Mouse (Mus musculus) forebrain, embryonic 16.5 days (tissue): ENCODE measurements around the gene Tldc2. TPM values are rescaled to one million over a fixed set of nuclear protein-coding genes. Genes with fewer than 3 reads are reported as not detected.
A peak's percentile ranks its signal among the peaks of the same experiment; 100 is the strongest.

Source experiments
- ATAC-seq: fragments of 200-750 bp; cut with Nextera tagmentation; 2 replicates; pipeline ENCODE4 v1.8.0; 2017; ENCODE audit warnings: mild to moderate bottlenecking, moderate library complexity
- H3K27ac ChIP-seq: fragments of 300-500 bp; sonication (generic); 2 replicates; pipeline ENCODE4 v1.5.1; 2014; ENCODE audit warnings: low read length, control low read depth
- H3K27me3 ChIP-seq: fragments of 300-500 bp; sonication (generic); replicated peaks from 2 replicates; pipeline ENCODE4 v1.6.1; 2014; ENCODE audit warnings: low read length; ENCODE audit not compliant: control insufficient read depth, insufficient read depth
- H3K36me3 ChIP-seq: fragments of 300-500 bp; sonication (generic); 2 replicates; pipeline ENCODE4 v1.6.1; 2014; ENCODE audit not compliant: control insufficient read depth, insufficient read depth
- H3K4me1 ChIP-seq: fragments of 300-500 bp; sonication (generic); replicated peaks from 2 replicates; pipeline ENCODE4 v1.6.1; 2014; ENCODE audit warnings: low read length; ENCODE audit not compliant: control insufficient read depth, insufficient read depth
- H3K4me2 ChIP-seq: fragments of 300-500 bp; sonication (generic); 2 replicates; pipeline ENCODE4 v1.6.1; 2014; ENCODE audit warnings: mild to moderate bottlenecking, low read length, control low read depth
- H3K4me3 ChIP-seq: fragments of 300-500 bp; sonication (generic); replicated peaks from 2 replicates; pipeline ENCODE4 v1.5.1; 2014; ENCODE audit warnings: mild to moderate bottlenecking, low read length, control low read depth
- H3K9ac ChIP-seq: fragments of 300-500 bp; sonication (generic); replicated peaks from 2 replicates; pipeline ENCODE4 v1.6.1; 2014; ENCODE audit warnings: low read depth, low read length, control low read depth
- H3K9me3 ChIP-seq: fragments of 300-500 bp; sonication (generic); 2 replicates; pipeline ENCODE4 v1.6.1; 2016; ENCODE audit warnings: low read length; ENCODE audit not compliant: control insufficient read depth
- WGBS: fragments of 180-500 bp; shearing (Covaris S2); extraction: QIAGEN DNeasy Blood & Tissue Kit; methylation state at CpG from one replicate; pipeline ENCODE4 v1.1.7; 2014; 5-methylcytosine and 5-hydroxymethylcytosine counted together
- polyA plus RNA-seq: library from polyadenylated mRNA; unstranded; fragments of >200 nt; fragmentation: Nextera tagmentation; extraction: Ambion mirVana; gene quantifications from 2 replicates; pipeline ENCODE4 v1.2.1, GENCODE M21; 2015

Gene Tldc2
- polyA plus RNA-seq, 1 experiment from 2014 or later: not detected

- no peaks in the 10 kb centered on the region for H3K4me1 ChIP-seq
- no peak overlapping the region for H3K4me2 ChIP-seq
- no peaks in the 10 kb centered on the region for H3K27me3 ChIP-seq
- no peaks in the 10 kb centered on the region for H3K9me3 ChIP-seq
- H3K36me3 ChIP-seq: no peaks in the 10 kb centered on the region
- H3K4me3 ChIP-seq: no peak overlapping the region
- no peak overlapping the region for H3K27ac ChIP-seq
- ATAC-seq: no peak
- WGBS: 90% methylated on average over 3 of the region's 3 CpGs
- H3K9ac ChIP-seq: no peak overlapping the region
These were observed 38.4 kb downstream of the Tldc2 start for GRCm38 (mm10) chr2:157125246-157125645.

- no peak overlapping the region for H3K4me2 ChIP-seq
- H3K36me3 ChIP-seq: no peaks in the 10 kb centered on the region
- H3K4me3 ChIP-seq: no peak overlapping the region
- no peak overlapping the region for H3K27ac ChIP-seq
- no peak for ATAC-seq
- no peaks in the 10 kb centered on the region for H3K4me1 ChIP-seq
- no peaks in the 10 kb centered on the region for H3K9me3 ChIP-seq
- no peaks in the 10 kb centered on the region for H3K27me3 ChIP-seq
- H3K9ac ChIP-seq: no peak overlapping the region
- 84% methylated on average over 3 of the region's 3 CpGs for WGBS
These were observed 40.5 kb downstream of the Tldc2 start for GRCm38 (mm10) chr2:157127370-157127769.

- no peaks in the 10 kb centered on the region for H3K27me3 ChIP-seq
- no peak for ATAC-seq
- no peaks in the 10 kb centered on the region for H3K9me3 ChIP-seq
- WGBS: 65% methylated on average over 4 of the region's 4 CpGs
- no peak overlapping the region for H3K4me3 ChIP-seq
- no peak overlapping the region for H3K4me2 ChIP-seq
- no peaks in the 10 kb centered on the region for H3K4me1 ChIP-seq
- H3K27ac ChIP-seq: no peak overlapping the region
- no peak overlapping the region for H3K9ac ChIP-seq
- no peaks in the 10 kb centered on the region for H3K36me3 ChIP-seq
These were observed 41.2 kb downstream of the Tldc2 start for GRCm38 (mm10) chr2:157128072-157128471.

- no peak overlapping the region for H3K9ac ChIP-seq
- no peaks in the 10 kb centered on the region for H3K9me3 ChIP-seq
- H3K36me3 ChIP-seq: no peaks in the 10 kb centered on the region
- no peak overlapping the region for H3K4me3 ChIP-seq
- no peak for ATAC-seq
- 91% methylated on average over 4 of the region's 4 CpGs for WGBS
- no peaks in the 10 kb centered on the region for H3K27me3 ChIP-seq
- peaks cover under 1% of the 10 kb centered on the region for H3K4me1 ChIP-seq
- no peak overlapping the region for H3K27ac ChIP-seq
- no peak overlapping the region for H3K4me2 ChIP-seq
These were observed 42.2 kb downstream of the Tldc2 start for GRCm38 (mm10) chr2:157129096-157129495.

GRCm38 (mm10) chr2:157129601-157130164 is 42.8 kb downstream of the Tldc2 start:
- Histone ChIP-seq H3K4me2 (no peak overlapping the region), H3K9ac (no peak overlapping the region)

GRCm38 (mm10) chr2:157130813-157131514 is 44.1 kb downstream of the Tldc2 start:
- no peak overlapping the region for H3K27ac ChIP-seq
- H3K27me3 ChIP-seq: no peaks in the 10 kb centered on the region
- no peak overlapping the region for H3K4me3 ChIP-seq
- no peaks in the 10 kb centered on the region for H3K36me3 ChIP-seq
- no peaks in the 10 kb centered on the region for H3K9me3 ChIP-seq
- no peak for ATAC-seq
- no peak overlapping the region for H3K9ac ChIP-seq
- WGBS: 90% methylated on average over 8 of the region's 8 CpGs
- peaks cover 5% of the 10 kb centered on the region for H3K4me1 ChIP-seq
- no peak overlapping the region for H3K4me2 ChIP-seq

More at GRCm38 (mm10) chr2:157129601-157130164, 42.8 kb downstream of the Tldc2 start:
- Histone ChIP-seq H3K36me3 (no peaks in the 10 kb centered on the region), H3K9me3 (no peaks in the 10 kb centered on the region), H3K27ac (no peak overlapping the region), H3K4me3 (no peak overlapping the region), H3K27me3 (no peaks in the 10 kb centered on the region), H3K4me1 (peaks cover 5% of the 10 kb centered on the region)
- 79% methylated on average over 11 of the region's 11 CpGs for WGBS
- no peak for ATAC-seq

GRCm38 (mm10) chr2:157132086-157132485 is 45.2 kb downstream of the Tldc2 start:
- no peak for ATAC-seq
- H3K27ac ChIP-seq: no peak overlapping the region
- no peaks in the 10 kb centered on the region for H3K27me3 ChIP-seq
- peaks cover 5% of the 10 kb centered on the region for H3K4me1 ChIP-seq
- no peak overlapping the region for H3K9ac ChIP-seq
- H3K36me3 ChIP-seq: no peaks in the 10 kb centered on the region
- no peaks in the 10 kb centered on the region for H3K9me3 ChIP-seq
- 92% methylated on average over 1 of the region's 1 CpGs for WGBS
- no peak overlapping the region for H3K4me3 ChIP-seq
- no peak overlapping the region for H3K4me2 ChIP-seq

GRCm38 (mm10) chr2:157132686-157133540 is 46.1 kb downstream of the Tldc2 start:
- WGBS: 83% methylated on average over 3 of the region's 3 CpGs
- no peak for ATAC-seq
- Histone ChIP-seq H3K36me3 (no peaks in the 10 kb centered on the region), H3K9ac (no peak overlapping the region), H3K27ac (no peak overlapping the region), H3K27me3 (no peaks in the 10 kb centered on the region), H3K4me3 (no peak overlapping the region), H3K4me2 (no peak overlapping the region), H3K4me1 (peaks cover 5% of the 10 kb centered on the region), H3K9me3 (no peaks in the 10 kb centered on the region)

- WGBS: 12% methylated on average over 11 of the region's 11 CpGs
These were observed 47.1 kb downstream of the Tldc2 start for GRCm38 (mm10) chr2:157133769-157134478.

More at GRCm38 (mm10) chr2:157133769-157134478, 47.1 kb downstream of the Tldc2 start:
- Histone ChIP-seq H3K4me3 (peak overlapping the region; percentile 79), H3K27ac (no peak overlapping the region), H3K27me3 (no peaks in the 10 kb centered on the region), H3K36me3 (no peaks in the 10 kb centered on the region), H3K4me2 (peak overlapping the region; percentile 97), H3K4me1 (peaks cover 5% of the 10 kb centered on the region), H3K9ac (peak overlapping the region; percentile 79), H3K9me3 (no peaks in the 10 kb centered on the region)
- ATAC-seq: no peak
